Mouse (Mus musculus) embryonic facial prominence, embryonic 11.5 days (tissue): ENCODE results near the gene Derl3. TPM values are rescaled to one million over a fixed set of nuclear protein-coding genes. Genes with fewer than 3 reads are reported as not detected.

Source experiments
- ATAC-seq: fragments of 200-750 bp; cut with Nextera tagmentation; replicated peaks from 2 replicates; pipeline ENCODE4 v1.8.0; 2017; ENCODE audit warnings: low read depth; ENCODE audit not compliant: insufficient number of reproducible peaks, low FRiP score, low TSS enrichment
- DNase-seq: peaks from one replicate; pipeline ENCODE4 v3.0.0-alpha.2; 2015; ENCODE audit warnings: low spot score
- H3K27ac ChIP-seq: fragments of 300-500 bp; sonication (generic); replicated peaks from 2 replicates; pipeline ENCODE4 v1.5.1; 2014; ENCODE audit warnings: mild to moderate bottlenecking, low read depth, low read length, control low read depth
- H3K27me3 ChIP-seq: fragments of 300-500 bp; sonication (generic); 2 replicates; pipeline ENCODE4 v1.6.1; 2014; ENCODE audit warnings: mild to moderate bottlenecking, low read length, moderate library complexity, mixed read lengths; ENCODE audit not compliant: control insufficient read depth, insufficient read depth
- H3K36me3 ChIP-seq: fragments of 300-500 bp; sonication (generic); replicated peaks from 2 replicates; pipeline ENCODE4 v1.6.1; 2014; ENCODE audit warnings: low read depth, mild to moderate bottlenecking, low read length, moderate library complexity, mixed read lengths; ENCODE audit not compliant: control insufficient read depth, insufficient read depth
- H3K4me1 ChIP-seq: fragments of 300-500 bp; sonication (generic); 2 replicates; pipeline ENCODE4 v1.6.1; 2014; ENCODE audit warnings: low read length, mixed read lengths; ENCODE audit not compliant: control insufficient read depth, insufficient read depth
- H3K4me2 ChIP-seq: fragments of 300-500 bp; sonication (generic); 2 replicates; pipeline ENCODE4 v1.6.1; 2014; ENCODE audit warnings: low read depth, mild to moderate bottlenecking, control low read depth, low read length, moderate library complexity
- H3K4me3 ChIP-seq: fragments of 300-500 bp; sonication (generic); 2 replicates; pipeline ENCODE4 v1.5.1; 2014; ENCODE audit warnings: low read depth, low read length, control low read depth
- H3K9ac ChIP-seq: fragments of 300-500 bp; sonication (generic); replicated peaks from 2 replicates; pipeline ENCODE4 v1.6.1; 2014; ENCODE audit warnings: mild to moderate bottlenecking, control low read depth, low read length
- H3K9me3 ChIP-seq: fragments of 300-500 bp; sonication (generic); replicated peaks from 2 replicates; pipeline ENCODE4 v1.6.1; 2016; ENCODE audit warnings: mild to moderate bottlenecking, low read length, inconsistent platforms, mixed read lengths; ENCODE audit not compliant: control insufficient read depth
- WGBS: fragments of 180-500 bp; shearing (Covaris S2); extraction: QIAGEN DNeasy Blood & Tissue Kit; methylation state at CpG from one replicate; pipeline ENCODE4 v1.1.7; 2014; 5-methylcytosine and 5-hydroxymethylcytosine counted together
- polyA plus RNA-seq: library from polyadenylated mRNA; unstranded; fragments of >200 nt; fragmentation: Nextera tagmentation; extraction: Ambion mirVana; gene quantifications from 2 replicates; pipeline ENCODE4 v1.2.1, GENCODE M21; 2014

Derl3 gene
- polyA plus RNA-seq, 1 experiment from 2014 or later = 3.7 TPM

- Histone ChIP-seq H3K4me1 (no peaks in the 10 kb centered on the region; the same call in 1 of the 2 replicates), H3K4me2 (no peak overlapping the region), H3K27me3 (no peaks in the 10 kb centered on the region), H3K9me3 (no peaks in the 10 kb centered on the region), H3K4me3 (no peak overlapping the region), H3K27ac (no peak overlapping the region), H3K9ac (no peak overlapping the region), H3K36me3 (peaks cover 3% of the 10 kb centered on the region; the same call in 1 of the 2 replicates)
- ATAC-seq = no peak
- 34% methylated on average over 10 of the region's 10 CpGs for WGBS
- peak; percentile 89 for DNase-seq
Measured at GRCm38 (mm10) chr10:75853452-75853851, 39.8 kb upstream of the Derl3 start.

GRCm38 (mm10) chr10:75854096-75854495, 39.1 kb upstream of the Derl3 start:
- H3K9ac ChIP-seq = no peak overlapping the region
- no peaks in the 10 kb centered on the region for H3K9me3 ChIP-seq
- H3K27me3 ChIP-seq = no peaks in the 10 kb centered on the region
- no peak overlapping the region for H3K4me3 ChIP-seq
- H3K36me3 ChIP-seq = peaks cover 3% of the 10 kb centered on the region; the same call in 1 of the 2 replicates
- WGBS = 55% methylated on average over 5 of the region's 5 CpGs
- no peak for ATAC-seq
- H3K4me1 ChIP-seq = no peaks in the 10 kb centered on the region; the same call in 1 of the 2 replicates
- H3K4me2 ChIP-seq = no peak overlapping the region
- no peak overlapping the region for H3K27ac ChIP-seq
- no peak for DNase-seq

- no peak overlapping the region for H3K27ac ChIP-seq
- H3K4me2 ChIP-seq = no peak overlapping the region
- 87% methylated on average over 6 of the region's 6 CpGs for WGBS
- H3K9me3 ChIP-seq = no peaks in the 10 kb centered on the region
- peaks cover 3% of the 10 kb centered on the region; the same call in 1 of the 2 replicates for H3K36me3 ChIP-seq
- H3K4me3 ChIP-seq = no peak overlapping the region
- H3K9ac ChIP-seq = no peak overlapping the region
- DNase-seq = no peak
- H3K27me3 ChIP-seq = no peaks in the 10 kb centered on the region
- no peaks in the 10 kb centered on the region; the same call in 1 of the 2 replicates for H3K4me1 ChIP-seq
- no peak for ATAC-seq
Measured at GRCm38 (mm10) chr10:75854791-75855190, 38.4 kb upstream of the Derl3 start.

- no peak for DNase-seq
- no peak for ATAC-seq
- Histone ChIP-seq H3K9ac (no peak overlapping the region), H3K4me3 (no peak overlapping the region), H3K9me3 (no peaks in the 10 kb centered on the region), H3K4me1 (no peaks in the 10 kb centered on the region; the same call in 1 of the 2 replicates), H3K27ac (no peak overlapping the region), H3K27me3 (no peaks in the 10 kb centered on the region), H3K36me3 (peaks cover 3% of the 10 kb centered on the region; the same call in 1 of the 2 replicates), H3K4me2 (no peak overlapping the region)
- 90% methylated on average over 15 of the region's 15 CpGs for WGBS
Measured at GRCm38 (mm10) chr10:75855416-75855981, 37.7 kb upstream of the Derl3 start.

GRCm38 (mm10) chr10:75856155-75856907, 36.9 kb upstream of the Derl3 start:
- H3K9me3 ChIP-seq = no peaks in the 10 kb centered on the region
- H3K9ac ChIP-seq = no peak overlapping the region
- DNase-seq (no peak), ATAC-seq (no peak)
- H3K27ac ChIP-seq = no peak overlapping the region
- H3K4me3 ChIP-seq = no peak overlapping the region
- no peaks in the 10 kb centered on the region; the same call in 1 of the 2 replicates for H3K4me1 ChIP-seq
- H3K27me3 ChIP-seq = no peaks in the 10 kb centered on the region
- 81% methylated on average over 11 of the region's 11 CpGs for WGBS
- no peak overlapping the region for H3K4me2 ChIP-seq
- peaks cover 3% of the 10 kb centered on the region; the same call in 1 of the 2 replicates for H3K36me3 ChIP-seq

- Histone ChIP-seq H3K27me3 (no peaks in the 10 kb centered on the region), H3K9me3 (no peaks in the 10 kb centered on the region), H3K4me1 (no peaks in the 10 kb centered on the region; the same call in 1 of the 2 replicates), H3K4me3 (no peak overlapping the region), H3K36me3 (peaks cover 3% of the 10 kb centered on the region; the same call in 1 of the 2 replicates), H3K9ac (no peak overlapping the region), H3K4me2 (no peak overlapping the region; the same call in 1 of the 2 replicates), H3K27ac (no peak overlapping the region)
- ATAC-seq = no peak
- 82% methylated on average over 3 of the region's 3 CpGs for WGBS
- DNase-seq = no peak
Measured at GRCm38 (mm10) chr10:75856976-75857375, 36.2 kb upstream of the Derl3 start.

GRCm38 (mm10) chr10:75857598-75857997, 35.6 kb upstream of the Derl3 start:
- no peaks in the 10 kb centered on the region for H3K27me3 ChIP-seq
- ATAC-seq (no peak), DNase-seq (no peak)
- no peak overlapping the region for H3K9ac ChIP-seq
- no peak overlapping the region for H3K27ac ChIP-seq
- peaks cover 3% of the 10 kb centered on the region; the same call in 1 of the 2 replicates for H3K36me3 ChIP-seq
- H3K9me3 ChIP-seq = no peaks in the 10 kb centered on the region
- H3K4me3 ChIP-seq = no peak overlapping the region
- WGBS = 97% methylated on average over 4 of the region's 4 CpGs
- H3K4me2 ChIP-seq = no peak overlapping the region
- H3K4me1 ChIP-seq = no peaks in the 10 kb centered on the region; the same call in 1 of the 2 replicates
